Mouse (Mus musculus) erythroblast, embryonic 14.5 days (primary cell): Measurements from ENCODE around the gene Kbtbd12.

Source experiments
- GATA1 ChIP-seq: IDR thresholded peaks from 2 replicates; pipeline ENCODE4 v1.6.1; 2012; ENCODE audit warnings: low read length, inconsistent platforms, mixed read lengths
- TAL1 ChIP-seq: IDR thresholded peaks from 3 replicates; pipeline ENCODE4 v1.6.1; 2012; ENCODE audit warnings: low read length, inconsistent platforms, mixed read lengths

DNA sequence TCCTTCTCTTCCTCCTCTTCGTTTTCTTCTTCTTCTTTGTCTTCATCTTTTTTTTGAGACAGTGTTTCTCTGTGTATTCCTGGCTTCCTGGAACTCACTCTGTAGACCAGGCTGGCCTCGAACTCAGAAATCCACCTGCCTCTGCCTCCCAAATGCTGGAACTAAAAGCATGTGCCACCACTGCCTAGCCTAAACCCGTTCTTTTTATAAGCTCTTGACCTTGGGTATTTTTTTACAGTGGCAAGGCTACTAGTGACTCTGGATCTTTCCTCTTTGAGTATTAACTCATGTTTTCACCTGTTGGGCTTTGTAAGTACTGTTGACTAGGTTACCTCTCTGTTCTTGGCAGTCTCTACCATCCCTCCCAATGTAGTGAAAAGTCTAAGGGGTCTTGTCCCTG, 114.7 kb downstream of the Kbtbd12 start:
- no peak for TF ChIP-seq TAL1
- no peak for TF ChIP-seq GATA1
